Mouse (Mus musculus) left cerebral cortex, adult 18-20 months (tissue): Measurements from ENCODE around the gene Cand1. TPM values are rescaled to one million over a fixed set of nuclear protein-coding genes. Genes with fewer than 3 reads are reported as not detected.

ENCODE experiments used
- DNase-seq, 2 experiments: peaks; one replicate each; pipeline ENCODE4 v3.0.0; 2021 to 2022; ENCODE audit warnings: low spot score in 2 of 2, mixed read lengths in 1 of 2
- long read RNA-seq, 2 experiments: library from polyadenylated mRNA; stranded (forward); transcript quantifications; one replicate each; pipeline ENCODE4 v2.0.0; 2021
- total RNA-seq, 2 experiments: library from RNA; stranded (reverse); gene quantifications; 2 replicates each; pipeline ENCODE4 v1.2.3; 2021

The Cand1 gene
- total RNA-seq = 100 to 1,000 TPM; 156 to 161 TPM
- long read RNA-seq, experiment 1, full-length matches to known transcripts = 69 of 87 reads
- long read RNA-seq, experiment 1, partial matches to known transcripts = 10 of 87 reads
- long read RNA-seq, experiment 1, other reads (novel, unspliced or antisense) = 8 of 87 reads
- long read RNA-seq, experiment 2, full-length matches to known transcripts = 31 of 54 reads
- long read RNA-seq, experiment 2, partial matches to known transcripts = 15 of 54 reads
- long read RNA-seq, experiment 2, other reads (novel, unspliced or antisense) = 8 of 54 reads

GRCm38 (mm10) chr10:119239969-119240721 lies at the start of gene Cand1:
Gene Cand1 (minus strand): TSS chr10:119240055.
- peak; percentile 100 for DNase-seq

DNA sequence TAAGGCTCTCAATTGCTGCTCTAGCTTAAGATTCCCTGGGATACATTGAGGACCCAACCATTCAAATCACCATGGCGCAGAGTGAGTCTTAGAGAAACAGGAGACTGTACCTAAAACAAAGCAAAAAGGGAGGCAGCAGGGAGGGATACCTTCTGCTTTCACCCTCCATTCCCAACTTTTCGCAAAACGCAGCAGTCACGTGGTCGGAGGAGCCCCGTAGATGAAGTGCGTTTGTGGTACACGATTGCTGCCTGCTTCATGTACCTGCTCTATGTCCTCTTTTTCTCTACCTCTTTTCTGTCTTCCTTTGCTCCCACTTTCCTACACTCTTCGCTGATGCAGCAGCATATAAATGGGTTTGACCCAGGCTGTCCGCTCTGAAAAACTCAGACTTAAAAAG lies 39.0 kb upstream of the Cand1 start:
- no peak for DNase-seq

DNA sequence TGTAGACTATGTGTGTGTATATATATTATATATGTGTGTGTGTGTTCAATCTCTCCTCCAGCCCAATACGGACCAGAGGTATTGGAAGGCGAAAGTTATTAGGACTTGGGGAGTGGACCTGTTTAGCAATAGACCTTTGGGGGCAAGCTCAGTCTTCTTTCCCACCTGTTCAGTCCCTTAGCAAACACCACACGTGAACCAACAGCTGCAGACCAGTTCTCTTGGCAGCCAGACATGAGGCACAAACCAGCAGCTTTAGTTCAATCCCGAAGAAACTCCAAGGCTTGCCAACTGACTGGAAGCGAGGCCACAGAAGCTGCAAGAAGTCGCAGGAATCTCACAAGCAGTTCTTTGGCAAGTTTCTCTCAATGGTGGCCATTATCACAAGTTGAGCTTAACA lies 34.5 kb upstream of the Cand1 start:
- DNase-seq = no peak

DNA sequence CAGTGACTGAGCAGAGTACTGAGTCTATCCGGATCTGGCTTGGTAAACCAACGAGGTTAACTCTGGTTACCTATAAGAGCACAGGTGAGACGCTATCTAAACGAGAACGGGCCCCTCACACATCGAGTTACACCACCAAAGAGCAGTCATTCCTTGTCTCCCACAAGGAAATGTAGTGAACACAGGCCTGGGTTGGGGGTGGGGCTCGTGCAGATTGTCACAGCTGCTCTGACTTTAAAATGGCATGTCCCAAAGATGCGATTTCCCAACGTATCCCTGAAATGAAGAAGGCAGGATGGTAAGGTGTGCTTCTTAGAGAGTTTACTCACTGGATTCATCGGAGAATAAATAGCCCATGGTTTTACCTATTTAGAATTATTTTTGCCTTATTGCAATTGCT lies 32.7 kb upstream of the Cand1 start:
- DNase-seq = no peak

GRCm38 (mm10) chr10:119272005-119272404 lies 32.1 kb upstream of the Cand1 start:
- DNase-seq = no peak

DNA sequence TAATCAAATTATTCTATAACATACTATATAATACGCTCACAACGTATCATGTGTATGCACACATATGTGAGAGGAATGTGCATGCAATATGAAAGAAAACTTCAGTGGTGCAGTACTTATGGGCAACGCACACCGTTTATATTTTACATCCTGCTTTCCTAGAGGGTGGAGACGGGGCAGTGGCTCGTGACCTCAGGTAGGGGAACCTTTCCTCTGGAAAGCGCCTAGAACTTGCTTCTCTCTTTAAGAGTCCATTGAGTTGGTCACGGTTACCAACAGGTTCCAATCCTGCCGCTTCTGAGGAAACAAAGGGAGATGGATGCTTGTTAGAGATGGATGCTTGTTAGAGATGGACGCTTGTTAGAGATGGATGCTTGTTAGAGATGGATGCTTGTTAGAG lies 31.2 kb upstream of the Cand1 start:
- no peak for DNase-seq

DNA sequence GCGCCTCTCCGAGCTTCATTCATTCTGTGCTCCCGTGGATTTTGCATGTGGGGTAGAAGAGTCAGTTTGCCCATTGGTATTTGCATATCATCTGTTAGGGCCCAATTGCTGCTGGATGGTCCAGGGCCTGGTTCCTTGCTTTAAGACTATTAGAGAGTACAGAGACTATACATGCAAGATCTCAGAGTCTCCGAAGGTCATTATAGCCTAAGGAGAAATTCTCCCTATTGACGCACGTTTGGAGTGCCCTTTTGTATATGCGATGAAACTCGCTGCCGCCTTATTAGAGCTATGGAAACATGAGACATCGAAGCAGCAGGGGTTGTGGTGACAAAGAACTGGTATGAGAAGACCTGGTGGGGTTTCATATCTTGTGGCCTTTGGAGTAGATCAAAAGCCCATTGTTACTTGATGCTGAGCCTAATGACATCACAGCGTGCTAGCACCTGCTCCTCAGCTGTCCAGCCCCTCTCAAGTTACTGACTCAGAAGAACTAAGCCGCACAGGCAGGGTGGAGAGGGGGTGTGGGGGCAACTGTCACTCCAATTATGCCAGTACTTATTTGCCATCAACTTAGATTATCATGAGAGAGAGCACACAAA lies 30.6 kb upstream of the Cand1 start:
- no peak for DNase-seq

DNA sequence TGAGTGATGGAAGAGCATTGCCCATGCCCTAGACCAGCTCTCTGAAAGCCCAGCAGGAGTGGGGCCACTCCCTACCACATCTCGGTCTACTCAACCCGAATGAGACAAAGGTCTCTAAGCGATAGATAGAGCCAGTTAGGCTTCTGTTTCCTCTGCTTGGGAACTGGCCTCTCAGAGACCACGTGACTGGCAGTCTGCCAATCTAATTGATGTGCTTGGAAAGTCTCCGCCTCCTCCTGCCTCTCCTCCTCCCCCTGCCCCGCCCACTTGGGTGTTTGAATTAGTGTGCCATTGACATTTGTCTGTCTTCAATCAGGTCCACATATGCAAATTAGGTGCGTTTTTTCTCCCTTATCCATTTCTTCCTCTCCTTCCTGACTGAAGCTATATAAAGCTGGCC lies 24.9 kb upstream of the Cand1 start:
- no peak for DNase-seq

GRCm38 (mm10) chr10:119262821-119263220 lies 23.0 kb upstream of the Cand1 start:
- no peak for DNase-seq

GRCm38 (mm10) chr10:119257876-119258275 lies 18.0 kb upstream of the Cand1 start:
- no peak for DNase-seq

GRCm38 (mm10) chr10:119244146-119244545 lies 4.3 kb upstream of the Cand1 start:
- no peak for DNase-seq

GRCm38 (mm10) chr10:119240722-119241089 lies 851 bp upstream of the Cand1 start:
- no peak for DNase-seq

GRCm38 (mm10) chr10:119239633-119239968 lies 254 bp downstream of the Cand1 start:
- no peak for DNase-seq

- DNase-seq = peak; percentile 21 to 35
Observed at GRCm38 (mm10) chr10:119238985-119239631, 747 bp downstream of the Cand1 start.

DNA sequence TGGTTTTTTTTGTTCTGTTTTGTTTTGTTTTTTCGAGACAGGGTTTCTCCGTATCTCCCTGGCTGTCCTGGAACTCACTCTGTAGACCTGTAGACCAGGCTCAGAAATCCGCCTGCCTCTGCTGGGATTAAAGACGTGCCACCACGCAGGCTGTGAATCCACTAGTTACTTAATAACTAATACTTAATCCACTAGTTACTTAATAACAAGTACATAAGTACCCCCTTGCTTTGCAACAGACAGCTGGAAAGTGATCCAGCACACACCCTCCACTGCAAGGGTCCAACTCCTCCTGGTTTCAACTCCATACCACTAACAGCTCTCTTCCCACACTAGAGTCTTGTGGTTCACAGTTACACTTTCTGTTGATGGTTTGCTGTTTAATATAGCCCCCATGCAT lies 8.3 kb downstream of the Cand1 start:
- DNase-seq = no peak

GRCm38 (mm10) chr10:119230703-119231102 lies 9.2 kb downstream of the Cand1 start:
- DNase-seq = no peak

GRCm38 (mm10) chr10:119230074-119230669 lies 9.7 kb downstream of the Cand1 start:
- no peak for DNase-seq

GRCm38 (mm10) chr10:119223686-119224085 lies 16.2 kb downstream of the Cand1 start:
- no peak for DNase-seq

GRCm38 (mm10) chr10:119221631-119222030 lies 18.2 kb downstream of the Cand1 start:
- DNase-seq = no peak

DNA sequence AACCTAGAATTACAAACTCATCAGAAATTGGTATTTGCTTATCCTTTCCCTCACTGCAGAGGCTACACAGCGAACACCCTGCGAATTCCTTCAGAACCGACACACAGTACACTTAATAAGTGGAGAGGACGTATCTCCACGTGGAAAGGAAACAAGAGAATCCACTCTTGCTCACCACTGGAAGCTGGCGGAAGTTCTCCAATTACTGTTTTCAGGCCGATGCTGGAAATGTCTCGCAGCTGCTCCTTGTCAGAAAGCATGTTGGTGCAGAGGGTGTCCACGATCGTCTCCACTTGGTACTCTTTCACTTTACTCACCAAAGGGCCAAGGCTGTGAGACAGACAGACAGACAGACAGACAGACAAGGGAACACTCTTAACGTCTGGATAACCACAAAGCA lies 20.4 kb downstream of the Cand1 start:
- no peak for DNase-seq

GRCm38 (mm10) chr10:119218274-119219080 lies 21.4 kb downstream of the Cand1 start:
- no peak for DNase-seq
